Mouse (Mus musculus): ENCODE data around the gene Sult1e1. TPM values are rescaled to one million over a fixed set of nuclear protein-coding genes. Genes with fewer than 3 reads are reported as not detected.

Gene Sult1e1
- polyA plus RNA-seq, 1 experiment from 2014 or later = not detected

DNA sequence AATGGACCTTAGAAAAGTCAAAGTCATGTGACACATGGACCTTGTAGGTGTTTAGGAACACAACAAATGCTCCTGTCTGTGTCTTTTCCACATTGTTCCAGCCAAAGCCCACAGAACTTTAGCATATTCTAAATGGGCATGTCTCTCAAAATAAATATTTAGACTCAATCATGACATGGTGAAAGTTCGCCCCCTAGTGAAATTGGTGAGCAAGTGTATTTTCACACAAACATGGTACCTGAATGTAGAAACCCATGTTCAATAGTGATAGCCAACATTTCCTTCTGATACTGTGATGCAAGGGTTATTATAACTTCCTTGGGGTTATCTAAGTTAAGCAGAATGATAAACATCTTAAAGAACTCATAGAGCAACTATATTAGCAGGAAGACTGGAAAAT, 40.5 kb downstream of the Sult1e1 start:
- Histone ChIP-seq H3K27ac (no peak overlapping the region), H3K79me2 (ENCODE audit: inconsistent target) (no peaks in the 10 kb centered on the region), H3K4me3 (ENCODE audit: inconsistent target) (no peak overlapping the region), H3K36me3 (ENCODE audit: inconsistent target) (no peaks in the 10 kb centered on the region)
- WGBS (ENCODE audit: missing documents) = 29% methylated on average over 1 of the region's 1 CpGs

DNA sequence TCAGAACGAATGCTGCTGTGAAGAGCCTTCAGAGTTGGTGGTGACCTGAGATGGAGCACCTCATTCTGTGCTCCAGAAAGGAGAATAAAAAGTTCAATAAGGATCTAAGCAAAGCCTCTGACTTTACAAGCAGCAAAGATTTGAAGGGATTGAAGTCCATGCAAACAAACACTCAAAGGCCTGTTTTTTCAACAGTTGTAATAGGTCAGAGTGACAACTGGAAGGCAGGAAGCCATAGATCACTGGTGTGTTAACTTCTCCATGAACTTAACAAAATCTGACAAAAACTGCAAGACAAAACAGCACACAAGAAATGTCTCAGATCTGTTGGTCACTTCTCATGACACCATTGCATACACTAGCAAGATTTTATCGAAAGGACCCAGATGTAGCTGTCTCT, 53.3 kb downstream of the Sult1e1 start, which contains the start of gene Sult1b1:
Gene Sult1b1 (minus strand): TSS at position 85 of the 400 bp plus-strand sequence.
- Histone ChIP-seq H3K27ac (no peak within 1 kb of the TSS), H3K36me3 (ENCODE audit: inconsistent target) (no peaks in the 10 kb centered on the region), H3K79me2 (ENCODE audit: inconsistent target) (no peaks in the 10 kb centered on the region), H3K4me3 (ENCODE audit: inconsistent target) (no peak within 1 kb of the TSS)
- 87% methylated on average over 1 of the region's 2 CpGs for WGBS (ENCODE audit: missing documents)

DNA sequence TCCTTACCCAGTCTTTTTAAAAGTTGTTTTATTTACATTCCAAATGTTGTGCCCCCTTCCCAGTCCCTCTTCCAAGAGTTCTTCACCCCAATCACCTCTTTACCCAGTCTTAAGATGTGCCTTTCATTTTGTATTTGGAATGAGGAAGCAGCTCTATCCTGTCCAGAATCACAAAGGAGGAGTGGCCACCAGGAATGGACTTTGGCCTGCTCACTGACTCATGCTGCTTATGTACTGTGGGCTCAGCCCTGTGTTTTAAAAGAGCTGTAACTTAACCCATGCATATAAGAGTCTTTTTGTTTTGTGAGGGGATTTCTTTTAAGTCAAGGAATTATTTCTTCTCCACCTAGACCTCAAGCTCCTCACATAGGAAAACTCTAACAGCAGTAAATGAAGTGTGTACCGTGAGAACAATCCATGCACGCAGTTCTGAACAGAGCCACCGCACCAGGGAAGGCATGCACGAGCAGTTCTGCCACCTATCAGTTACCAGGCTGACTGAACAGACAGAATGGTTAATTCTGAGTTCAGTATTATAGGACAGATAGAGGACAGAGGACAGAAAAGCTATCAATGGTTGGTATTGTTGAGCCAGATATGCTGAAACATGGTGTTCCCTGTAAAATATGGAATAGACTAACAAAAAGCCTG, 55.3 kb downstream of the Sult1e1 start:
- 93% methylated on average over 4 of the region's 4 CpGs for WGBS (ENCODE audit: missing documents)
- H3K4me3 ChIP-seq (ENCODE audit: inconsistent target) = no peak overlapping the region
- no peaks in the 10 kb centered on the region for H3K79me2 ChIP-seq (ENCODE audit: inconsistent target)
- H3K36me3 ChIP-seq (ENCODE audit: inconsistent target) = no peaks in the 10 kb centered on the region
- no peak overlapping the region for H3K27ac ChIP-seq

DNA sequence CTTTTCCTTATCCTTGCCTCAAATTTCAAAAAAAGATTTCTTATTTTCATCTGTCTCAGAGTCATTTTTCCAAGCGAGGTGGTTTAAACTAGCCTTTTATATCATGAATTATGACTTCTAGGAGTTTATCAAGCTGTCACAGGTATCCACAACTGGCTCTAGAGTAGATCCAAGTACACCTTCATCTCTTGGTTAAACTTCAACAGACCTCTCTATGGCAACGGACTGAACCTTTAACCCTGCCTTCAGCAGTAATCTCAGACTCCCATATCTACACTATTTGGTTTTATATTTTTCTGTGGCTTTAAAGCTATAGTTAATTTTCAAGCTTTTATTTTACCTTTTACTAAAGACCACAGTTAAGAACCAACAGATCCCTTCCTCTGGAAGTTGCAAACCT, 59.1 kb downstream of the Sult1e1 start:
- Histone ChIP-seq H3K79me2 (ENCODE audit: inconsistent target) (no peaks in the 10 kb centered on the region), H3K4me3 (ENCODE audit: inconsistent target) (no peak overlapping the region), H3K27ac (no peak overlapping the region), H3K36me3 (ENCODE audit: inconsistent target) (no peaks in the 10 kb centered on the region)
- WGBS (ENCODE audit: missing documents) = 71% methylated on average over 2 of the region's 2 CpGs

Other genes starting within 250 kb of the Sult1e1 start
- gene Ugt2b38, start 167.4 kb downstream of the Sult1e1 start, polyA plus RNA-seq (2018) = not detected in 3 replicates
- not detected in 3 replicates for gene Ugt2a2, start 109.3 kb downstream of the Sult1e1 start, polyA plus RNA-seq (2018)
- not detected in 3 replicates for gene Gm43638, start 104.8 kb downstream of the Sult1e1 start, polyA plus RNA-seq (2018)
- not detected in 3 replicates for gene Ugt2a1, start 100.7 kb downstream of the Sult1e1 start, polyA plus RNA-seq (2018)
- not detected in 3 replicates for gene Sult1b1, start 53.4 kb downstream of the Sult1e1 start, polyA plus RNA-seq (2018)
- not detected in 3 replicates for gene Sult1d1, start 22.6 kb downstream of the Sult1e1 start, polyA plus RNA-seq (2018)
- not detected in 3 replicates for gene Csn1s1, start 74.6 kb upstream of the Sult1e1 start, polyA plus RNA-seq (2018)
- not detected in 3 replicates for gene Csn2, start 108.0 kb upstream of the Sult1e1 start, polyA plus RNA-seq (2018)
- not detected in 3 replicates for gene Csn1s2a, start 183.0 kb upstream of the Sult1e1 start, polyA plus RNA-seq (2018)
- gene Csn1s2b, start 216.5 kb upstream of the Sult1e1 start, polyA plus RNA-seq (2018) = not detected in 3 replicates
- not detected in 3 replicates for gene Prr27, start 234.1 kb upstream of the Sult1e1 start, polyA plus RNA-seq (2018)

Measured in macrophage (primary cell).